ENCODE assay signal across 16 mouse cellular contexts in genomic region chr8:87872356-87872930, GRCm38 (mm10).
"Had no signal": no experiment of that assay in that cellular context is flagged by ENCODE, and none has a peak within 500 bp of the region (broad histone marks: within the 10 kb centered on the region; RNA-seq: fewer than 3 reads in every experiment).

No protein-coding gene starts in this region.

- H3K9ac ChIP-seq: limb, embryonic 12.5 days; limb, embryonic 15.5 days; liver, embryonic 14.5 days; liver, postnatal 0 days; lung, embryonic 14.5 days; neural tube, embryonic 12.5 days; neural tube, embryonic 15.5 days had no signal

- H3K27me3 ChIP-seq: limb, embryonic 12.5 days; limb, embryonic 15.5 days; neural tube, embryonic 12.5 days; neural tube, embryonic 15.5 days had no signal

- H3K9me3 ChIP-seq: limb, embryonic 12.5 days; limb, embryonic 15.5 days; neural tube, embryonic 12.5 days; neural tube, embryonic 15.5 days had no signal

- DNase-seq: kidney, adult 2 months; kidney, postnatal 4 days; left cerebral cortex, postnatal 4 days; liver, postnatal 0 days; lung, embryonic 14.5 days; thymus, adult 18-20 months; thymus, postnatal 36 days had no signal

- H3K36me3 ChIP-seq: limb, embryonic 15.5 days; neural tube, embryonic 12.5 days; neural tube, embryonic 15.5 days had no signal

- H3K4me2 ChIP-seq: limb, embryonic 12.5 days; limb, embryonic 15.5 days; liver, embryonic 11.5 days; lung, embryonic 14.5 days; neural tube, embryonic 12.5 days; neural tube, embryonic 15.5 days had no signal

- H3K4me3 ChIP-seq: limb, embryonic 12.5 days; limb, embryonic 15.5 days; neural tube, embryonic 12.5 days; neural tube, embryonic 15.5 days had no signal

- ATAC-seq: liver, postnatal 0 days; lung, postnatal 0 days had no signal

- H3K27ac ChIP-seq: kidney, postnatal 0 days; limb, embryonic 12.5 days; limb, embryonic 15.5 days; liver, embryonic 14.5 days; macrophage; neural tube, embryonic 12.5 days; neural tube, embryonic 15.5 days had no signal
